Mouse (Mus musculus): ENCODE measurements around the gene Zmym1.
"Not testable (repeated sequence)": the region's sequence is repeated elsewhere in the genome, so short reads cannot be mapped to it uniquely, and the experiment has no call there.

The Zmym1 gene

GRCm38 (mm10) chr4:127027228-127028190, 33.4 kb downstream of the Zmym1 start:
- DNase-seq (ENCODE audit: low spot score) = no peak

- DNase-seq (ENCODE audit: low spot score) = no peak
These were observed 34.1 kb downstream of the Zmym1 start for GRCm38 (mm10) chr4:127026826-127027225.

- DNase-seq (ENCODE audit: low spot score) = no peak
These were observed 36.7 kb downstream of the Zmym1 start for GRCm38 (mm10) chr4:127024240-127024639.

GRCm38 (mm10) chr4:127023201-127023600, 37.8 kb downstream of the Zmym1 start:
- DNase-seq (ENCODE audit: low spot score) = no peak

- DNase-seq (ENCODE audit: low spot score) = peak; percentile 66
These were observed 38.8 kb downstream of the Zmym1 start for GRCm38 (mm10) chr4:127021989-127022626.

- peak; percentile 98 for DNase-seq (ENCODE audit: low spot score)
These were observed 39.6 kb downstream of the Zmym1 start, which contains the start of gene Sfpq for GRCm38 (mm10) chr4:127021151-127021945. Gene Sfpq, plus strand, starts transcription at chr4:127021324.

GRCm38 (mm10) chr4:127020411-127021150, 40.4 kb downstream of the Zmym1 start:
- DNase-seq (ENCODE audit: low spot score) = no peak

GRCm38 (mm10) chr4:127016366-127016765, 44.6 kb downstream of the Zmym1 start:
- DNase-seq (ENCODE audit: low spot score) = no peak

GRCm38 (mm10) chr4:127015294-127015993, 45.5 kb downstream of the Zmym1 start:
- DNase-seq (ENCODE audit: low spot score) = peak; percentile 77

- no peak for DNase-seq (ENCODE audit: low spot score)
These were observed 55.6 kb downstream of the Zmym1 start for GRCm38 (mm10) chr4:127005113-127005936.

GRCm38 (mm10) chr4:127004384-127004783, 56.6 kb downstream of the Zmym1 start:
- DNase-seq (ENCODE audit: low spot score) = no peak

GRCm38 (mm10) chr4:127000601-127001105, 60.3 kb downstream of the Zmym1 start:
- DNase-seq (ENCODE audit: low spot score) = no peak

GRCm38 (mm10) chr4:126999372-126999771, 61.6 kb downstream of the Zmym1 start:
- DNase-seq (ENCODE audit: low spot score) = not testable (repeated sequence)

Data from left cerebral cortex, adult 11 months (tissue).